Mouse (Mus musculus): ENCODE data around the gene Agr3.

The Agr3 gene

DNA sequence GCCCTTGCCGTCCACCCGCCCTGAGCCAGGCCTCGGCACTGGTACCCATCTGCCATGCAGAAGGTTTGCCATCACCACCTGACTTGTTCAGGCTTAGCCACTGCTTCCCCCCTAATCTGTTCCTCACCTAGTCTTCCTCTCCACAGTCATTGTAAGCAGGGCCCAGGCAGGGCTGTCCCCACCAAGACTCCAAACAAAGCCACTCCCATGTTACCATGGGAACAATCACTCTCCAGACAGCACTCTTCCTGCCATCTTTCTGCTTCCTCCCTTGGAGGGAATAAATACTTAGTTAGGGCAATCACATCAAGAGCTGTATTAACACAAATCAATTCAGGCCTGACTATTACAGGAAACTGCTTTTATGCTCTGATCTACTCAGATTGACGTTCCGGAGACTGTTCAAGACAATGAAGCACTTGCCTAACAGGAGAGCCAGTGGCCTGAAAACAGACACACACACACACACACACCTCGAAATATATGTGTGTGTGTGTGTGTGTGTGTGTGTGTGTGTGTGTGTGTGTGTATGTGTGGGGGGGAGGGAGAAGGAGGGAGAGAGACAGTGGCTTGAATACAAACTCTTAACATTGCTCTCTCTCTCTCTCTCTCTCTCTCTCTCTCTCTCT lies 56.4 kb downstream of the Agr3 start:
- in situ Hi-C loops (cut with MboI, MseI) = no loop called here

DNA sequence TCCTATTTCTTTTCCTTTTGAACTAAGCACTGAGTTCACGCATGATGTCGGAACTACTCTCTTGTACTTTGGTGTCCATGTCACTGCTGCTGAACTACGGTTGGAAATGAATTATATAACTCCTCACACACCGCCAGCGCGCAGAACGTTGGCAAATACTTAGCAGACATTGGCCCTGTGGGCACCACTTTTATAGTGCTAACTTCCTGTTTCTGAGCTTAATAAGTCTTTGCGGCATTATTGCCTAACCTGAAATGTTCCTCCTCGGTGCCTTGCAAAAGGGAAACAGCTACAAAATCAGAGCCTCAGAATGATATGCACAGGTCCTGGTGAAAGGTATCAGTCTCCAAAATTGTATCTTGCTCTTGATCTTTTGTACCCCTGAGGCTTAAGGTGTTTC lies 58.1 kb downstream of the Agr3 start:
- in situ Hi-C loops (cut with MboI, MseI) = no loop called here

DNA sequence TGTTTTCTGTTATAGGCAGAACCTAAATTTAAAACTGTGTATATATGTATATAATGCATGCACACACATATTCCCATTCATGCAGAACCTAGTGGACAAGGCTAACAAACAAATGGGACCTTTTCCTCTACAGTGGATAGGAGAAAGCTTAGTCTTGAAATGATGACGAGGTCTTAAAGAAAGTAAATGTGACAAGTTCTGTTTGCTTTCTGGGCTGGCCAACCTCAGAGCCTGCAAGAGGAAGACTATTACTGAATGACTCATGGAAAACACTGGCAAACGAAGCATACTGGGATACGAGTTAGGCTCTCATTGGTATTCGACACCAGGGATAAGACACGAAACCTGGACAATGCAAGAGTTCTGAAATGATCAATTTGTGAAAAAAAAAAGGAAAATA lies 59.3 kb downstream of the Agr3 start:
- in situ Hi-C loops (cut with MboI, MseI) = no loop called here

DNA sequence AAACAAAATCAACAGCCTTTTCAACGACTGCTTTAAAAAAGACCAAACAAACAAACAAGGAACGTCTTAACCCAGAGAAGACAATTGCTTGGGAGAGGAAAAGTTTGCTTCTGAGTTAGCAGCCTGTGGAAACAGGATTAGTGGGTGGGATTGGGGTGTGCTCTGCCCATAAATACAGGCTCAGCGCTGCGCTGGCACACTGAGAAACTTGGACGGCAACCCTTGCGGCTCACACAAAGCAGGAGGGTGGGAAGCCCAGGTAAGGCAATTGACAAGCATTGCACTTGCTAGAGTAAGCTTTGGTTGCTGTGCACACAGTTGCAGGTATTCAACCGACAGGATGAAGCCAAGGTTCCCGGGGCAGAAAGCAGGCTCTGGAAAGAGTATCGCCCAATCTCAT lies 67.3 kb downstream of the Agr3 start, which contains the start of gene Agr2:
Gene Agr2, plus strand, starts transcription at position 197 of the 400 bp plus-strand sequence.
- in situ Hi-C loops (cut with MboI, MseI) = loop anchor here in 1 of 2 experiments (10.0 kb wide), 1 partner anchor 98 kb away; no protein-coding TSS in a partner anchor

- in situ Hi-C loops (cut with MboI, MseI) = loop anchor here in 1 of 2 experiments (10.0 kb wide), 1 partner anchor 99 kb away; no protein-coding TSS in a partner anchor
Observed at GRCm38 (mm10) chr12:35993583-35993982, 68.2 kb downstream of the Agr3 start.

GRCm38 (mm10) chr12:35994098-35994497 lies 68.7 kb downstream of the Agr3 start:
- in situ Hi-C loops (cut with MboI, MseI) = loop anchor here in 1 of 2 experiments (10.0 kb wide), 1 partner anchor 99 kb away; no protein-coding TSS in a partner anchor

GRCm38 (mm10) chr12:35995799-35996198 lies 70.4 kb downstream of the Agr3 start:
- in situ Hi-C loops (cut with MboI, MseI) = loop anchor here in 1 of 2 experiments (10.0 kb wide), 1 partner anchor 101 kb away; no protein-coding TSS in a partner anchor

All from T-helper 17 cell (primary cell).